ENCODE assay signal across 10 mouse cellular contexts in genomic region chr5:100221005-100221583, GRCm38 (mm10).
DNase-seq lines count a peak whose midpoint lies in the region; TF ChIP-seq lines count a peak whose summit lies in the region.
"Had no signal": no experiment of that assay in that cellular context is flagged by ENCODE, and none has a peak within 500 bp of the region (broad histone marks: within the 10 kb centered on the region; RNA-seq: fewer than 3 reads in every experiment).

No protein-coding gene starts in this region.

- no peaks in the 10 kb centered on the region for H3K36me3 ChIP-seq in limb, embryonic 10.5 days
- H3K36me3 ChIP-seq: embryonic facial prominence, embryonic 10.5 days had no signal

- no peaks in the 10 kb centered on the region for H3K27me3 ChIP-seq in limb, embryonic 10.5 days (ENCODE audit: low read depth, poor library complexity, severe bottlenecking)
- H3K27me3 ChIP-seq in cerebellum, adult 2 months (ENCODE audit: control insufficient read depth, insufficient read depth, low read length): no peaks in the 10 kb centered on the region

- no peak overlapping the region for H3K4me3 ChIP-seq in limb, embryonic 10.5 days
- no peak overlapping the region for H3K4me3 ChIP-seq in cerebellum, adult 2 months (replicated peaks; ENCODE audit: insufficient read depth, low read depth, low read length)
- H3K4me3 ChIP-seq: embryonic facial prominence, embryonic 10.5 days had no signal

- no peaks in the 10 kb centered on the region for H3K9me3 ChIP-seq in limb, embryonic 10.5 days (replicated peaks)
- H3K9me3 ChIP-seq: embryonic facial prominence, embryonic 10.5 days had no signal

- TF ChIP-seq CTCF in cerebellum, adult 2 months (IDR thresholded peaks at IDR 0.05; ENCODE audit: borderline replicate concordance, insufficient read depth, low read depth, low read length): no peak

- peaks cover 35% of the 10 kb centered on the region for H3K4me1 ChIP-seq in limb, embryonic 10.5 days
- H3K4me1 ChIP-seq in cerebellum, adult 2 months (ENCODE audit: control insufficient read depth, insufficient read depth, low read length): no peaks in the 10 kb centered on the region; the same call in 1 of the 2 replicates

- 70% methylated on average over 10 of the region's 10 CpGs for WGBS in limb, embryonic 10.5 days
- 35% methylated on average over 10 of the region's 10 CpGs for WGBS in cerebellum, adult 2 months

- no peak overlapping the region; the same call in 1 of the 2 replicates for H3K27ac ChIP-seq in limb, embryonic 10.5 days
- H3K27ac ChIP-seq in cerebellum, adult 2 months (ENCODE audit: insufficient read depth, low read length): no peak overlapping the region
- H3K27ac ChIP-seq: embryonic facial prominence, embryonic 10.5 days had no signal

- no peak for TF ChIP-seq POLR2A in cerebellum, adult 2 months (IDR thresholded peaks at IDR 0.05; ENCODE audit: borderline replicate concordance, insufficient read depth, low read length)

- intact Hi-C loops in heart, postnatal 10 days (cut with DNase I): no loop called here

- peak; percentile 27 to 31 for DNase-seq in heart, postnatal 10 days
- DNase-seq in heart, postnatal 4 days: no peak
- peak; percentile 17 to 55 for DNase-seq in lung, postnatal 4 days
- no peak for DNase-seq in lung, postnatal 25 days (ENCODE audit: low spot score)
- peak; percentile 28 for DNase-seq in kidney, adult 9 months
- DNase-seq in limb, embryonic 10.5 days (ENCODE audit: low spot score): peak; percentile 28
- no peak for DNase-seq in cerebellum, adult 2 months
- DNase-seq in embryo, embryonic 11 days: no peak
- DNase-seq: lung, adult 2 months had no signal

Comparison
In these comparisons a context has a peak if more than half of its experiments do, and no peak if none do; other contexts are left out.
1. DNase-seq: peak in heart, postnatal 10 days (2 of 2), lung, postnatal 4 days (2 of 2), kidney, adult 9 months (single experiment) and limb, embryonic 10.5 days (single experiment); none in heart, postnatal 4 days (single experiment), lung, postnatal 25 days (single experiment), cerebellum, adult 2 months (0 of 2) and embryo, embryonic 11 days (single experiment).